Comparison of ENCODE assay signal across 8 mouse cellular contexts in the genomic region with DNA sequence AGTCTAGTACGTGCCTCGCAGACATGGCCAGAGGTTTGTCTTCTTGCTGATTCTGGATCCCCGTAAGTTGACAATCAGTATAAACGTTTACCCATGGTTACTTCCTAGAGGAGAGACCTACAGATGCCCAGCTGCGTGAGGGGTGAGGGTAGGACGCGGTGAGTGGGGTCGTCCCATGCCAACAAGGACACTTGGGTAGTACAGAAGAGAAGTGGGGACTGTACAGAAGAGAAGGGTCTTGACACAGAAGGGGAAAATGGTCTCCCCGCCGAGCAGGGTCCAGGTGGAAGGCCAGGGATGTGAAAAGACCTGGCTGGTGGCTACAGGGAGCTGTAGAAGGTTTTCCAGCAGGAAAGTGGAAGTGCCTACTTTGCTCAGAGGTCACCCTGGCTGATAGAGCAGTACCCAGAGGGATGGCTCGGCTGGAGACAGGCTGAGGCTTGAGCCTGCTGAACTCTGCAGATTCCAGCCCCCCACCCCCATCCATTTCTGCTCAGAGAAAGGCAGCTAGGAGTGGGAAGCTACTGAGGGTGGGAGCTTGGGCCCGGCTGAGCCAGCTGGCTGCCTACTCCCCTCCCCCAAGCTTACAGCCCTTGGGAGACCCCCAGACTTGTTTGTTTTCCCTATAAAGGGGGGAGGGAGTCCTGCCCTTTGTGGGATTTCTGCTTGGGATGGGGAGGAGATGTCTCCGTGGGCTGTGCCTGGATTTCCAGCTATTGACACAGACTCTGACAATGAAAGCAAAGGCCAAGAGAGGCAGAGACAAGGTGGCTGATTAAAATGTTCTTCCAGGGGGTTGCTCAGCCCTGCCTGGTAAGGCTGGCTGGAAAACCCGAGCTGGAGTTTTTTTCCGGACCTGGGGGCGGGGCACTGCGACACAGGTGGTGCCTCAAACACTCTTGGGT. TPM values are rescaled to one million over a fixed set of nuclear protein-coding genes. Genes with fewer than 3 reads are reported as not detected.
DNase-seq lines count a peak whose midpoint lies in the region; ATAC-seq lines count a peak whose summit lies in the region.

No protein-coding gene starts in this region.

- no peaks in the 10 kb centered on the region for H3K9me3 ChIP-seq in stomach, embryonic 16.5 days (replicated peaks; ENCODE audit: control insufficient read depth, low read length)

- peak overlapping the region; percentile 12; the same call in 1 of the 2 replicates for H3K4me3 ChIP-seq in stomach, embryonic 16.5 days (replicated peaks; ENCODE audit: low read length)

- H3K4me1 ChIP-seq in stomach, embryonic 16.5 days (ENCODE audit: control insufficient read depth, insufficient read depth, low read length): peaks cover 13% of the 10 kb centered on the region

- peak; percentile 51 for DNase-seq in adrenal gland, adult 2 months
- no peak for DNase-seq in adrenal gland, postnatal 4 days (ENCODE audit: low spot score in 2 of 2)
- DNase-seq in adrenal gland, postnatal 25 days: peak; percentile 47
- peak; percentile 52 to 53 for DNase-seq in heart, postnatal 14 days
- DNase-seq in liver: peak; percentile 53
- DNase-seq in gastrocnemius, postnatal 14 days: no peak
- no peak for DNase-seq in frontal cortex, postnatal 10 days (ENCODE audit: low spot score in 2 of 2)

- peak overlapping the region; percentile 25 for H3K4me2 ChIP-seq in stomach, embryonic 16.5 days (ENCODE audit: low read depth, low read length)

- H3K9ac ChIP-seq in stomach, embryonic 16.5 days (ENCODE audit: low read length): peak overlapping the region; percentile 33

- no peaks in the 10 kb centered on the region for H3K36me3 ChIP-seq in stomach, embryonic 16.5 days (ENCODE audit: control insufficient read depth, insufficient read depth, low read length)

- WGBS in stomach, embryonic 16.5 days: 31% methylated on average over 17 of the region's 17 CpGs

- H3K27ac ChIP-seq in stomach, embryonic 16.5 days (ENCODE audit: low read length): 0 out of 2 replicates have a peak overlapping the region, but pooled peaks have one; percentile 44

- ATAC-seq in stomach, embryonic 16.5 days (ENCODE audit: insufficient read depth, low FRiP score): peak; percentile 85; the same call in 1 of the 2 replicates

- H3K27me3 ChIP-seq in stomach, embryonic 16.5 days (ENCODE audit: control insufficient read depth, insufficient read depth, low read length): peaks cover 6% of the 10 kb centered on the region; the same call in 1 of the 2 replicates

- intact Hi-C loops in heart, postnatal 14 days (cut with DNase I): loop anchor here (5.0 kb wide), 1 partner anchor 314 kb away; no protein-coding TSS in a partner anchor
- intact Hi-C loops in gastrocnemius, postnatal 14 days (cut with DNase I; ENCODE audit: low total_unique reads): loop anchor here (10.0 kb wide), 1 partner anchor 284 kb away; no protein-coding TSS in a partner anchor

RNA-seq across cellular contexts. Expression of a gene that starts 11.2 kb away (rescaled TPM):
- total RNA-seq in adrenal gland, adult 2 months (2021): 100 to 1,000 TPM; 106 to 160 TPM
- polyA plus RNA-seq in adrenal gland, adult 2 months (2012; rRNA removed): 193 and 277 TPM in 2 replicates
- total RNA-seq in adrenal gland, postnatal 4 days (2021): 100 to 1,000 TPM; 105 to 116 TPM
- 137 and 157 TPM in 2 replicates for total RNA-seq in adrenal gland, postnatal 25 days (2021)
- total RNA-seq in heart, postnatal 14 days (2021): 10 to 100 TPM; 24.4 to 29.0 TPM
- 20.2 and 21.4 TPM in 2 replicates for polyA plus RNA-seq in stomach, embryonic 16.5 days (2015; fragmentation: Nextera tagmentation; extraction: Ambion mirVana)
- 10 to 100 TPM; 12.5 to 14.2 TPM for total RNA-seq in gastrocnemius, postnatal 14 days (2021)

Comparison
In these comparisons a context has a peak if more than half of its experiments do, and no peak if none do; other contexts are left out.
1. DNase-seq: peak in adrenal gland, adult 2 months (single experiment), adrenal gland, postnatal 25 days (single experiment), heart, postnatal 14 days (2 of 2) and liver (single experiment); none in adrenal gland, postnatal 4 days (0 of 2), gastrocnemius, postnatal 14 days (single experiment) and frontal cortex, postnatal 10 days (0 of 2).